Comparison of ENCODE assay signal across 21 mouse cellular contexts in genomic region chr10:18447299-18447698, GRCm38 (mm10).
DNase-seq lines count a peak whose midpoint lies in the region; ATAC-seq and TF ChIP-seq lines count a peak whose summit lies in the region.
"Had no signal": no experiment of that assay in that cellular context is flagged by ENCODE, and none has a peak within 500 bp of the region (broad histone marks: within the 10 kb centered on the region; RNA-seq: fewer than 3 reads in every experiment).

No protein-coding gene starts in this region.

- H3K27me3 ChIP-seq in heart, embryonic 12.5 days (replicated peaks), result no peaks in the 10 kb centered on the region
- no peaks in the 10 kb centered on the region for H3K27me3 ChIP-seq in myocyte (ENCODE audit: control insufficient read depth, insufficient read depth, insufficient read length)
- no peaks in the 10 kb centered on the region for H3K27me3 ChIP-seq in embryonic facial prominence, embryonic 10.5 days (replicated peaks; ENCODE audit: low read depth, poor library complexity, severe bottlenecking)
- H3K27me3 ChIP-seq: forebrain, embryonic 12.5 days; hindbrain, embryonic 15.5 days had no signal

- no peak overlapping the region for H3K4me3 ChIP-seq in layer of hippocampus, adult 2 months
- H3K4me3 ChIP-seq in heart, embryonic 12.5 days, result no peak overlapping the region
- H3K4me3 ChIP-seq in myocyte, result no peak overlapping the region
- H3K4me3 ChIP-seq in embryonic facial prominence, embryonic 10.5 days, result no peak overlapping the region
- H3K4me3 ChIP-seq: forebrain, embryonic 12.5 days; hindbrain, embryonic 15.5 days; midbrain, embryonic 13.5 days had no signal

- no peaks in the 10 kb centered on the region for H3K9me3 ChIP-seq in heart, embryonic 12.5 days (replicated peaks)
- no peaks in the 10 kb centered on the region for H3K9me3 ChIP-seq in embryonic facial prominence, embryonic 10.5 days
- H3K9me3 ChIP-seq: forebrain, embryonic 12.5 days; hindbrain, embryonic 15.5 days; midbrain, embryonic 13.5 days had no signal

- 17% methylated on average over 4 of the region's 4 CpGs for WGBS in heart, embryonic 12.5 days
- 65% methylated on average over 4 of the region's 4 CpGs for WGBS in embryonic facial prominence, embryonic 10.5 days

- intact Hi-C loops in heart, postnatal 10 days (cut with DNase I), result no loop called here
- intact Hi-C loops in left cerebral cortex, postnatal 36 days (cut with DNase I), result no loop called here

- no peak overlapping the region for H3K9ac ChIP-seq in heart, embryonic 12.5 days
- H3K9ac ChIP-seq: forebrain, embryonic 12.5 days; hindbrain, embryonic 15.5 days; midbrain, embryonic 13.5 days had no signal

- no peak for TF ChIP-seq POLR2A in myocyte (IDR thresholded peaks at IDR 0.05; ENCODE audit: insufficient read length, low read depth)

- peaks cover 19% of the 10 kb centered on the region for H3K79me2 ChIP-seq in myocyte (ENCODE audit: control insufficient read depth, insufficient read depth)

- no peak overlapping the region for H3ac ChIP-seq in myocyte (ENCODE audit: control insufficient read depth, insufficient read length)

- peak; percentile 88 for ATAC-seq in heart, embryonic 12.5 days (ENCODE audit: insufficient number of reproducible peaks, low FRiP score)
- ATAC-seq: intestine, embryonic 16.5 days; midbrain, embryonic 13.5 days had no signal

- TF ChIP-seq CTCF in layer of hippocampus, adult 2 months (conservative IDR thresholded peaks at IDR 0.05), result no peak

- no peak for DNase-seq in layer of hippocampus, adult 2 months (ENCODE audit: low spot score in 2 of 2)
- no peak for DNase-seq in layer of hippocampus, postnatal 10 days (ENCODE audit: low spot score in 2 of 2)
- peak; percentile 55 to 59 for DNase-seq in heart, postnatal 10 days
- DNase-seq in embryonic facial prominence, embryonic 10.5 days (ENCODE audit: low spot score), result no peak
- no peak for DNase-seq in left cerebral cortex, postnatal 36 days (ENCODE audit: low spot score in 2 of 2)
- DNase-seq: adrenal gland, postnatal 36 days; cerebellum, adult 11-12 months; cerebellum, postnatal 25 days; gastrocnemius, postnatal 10 days; layer of hippocampus, postnatal 36 days; left cerebral cortex, postnatal 4 days; lung, postnatal 10 days; right cerebral cortex, postnatal 25 days had no signal

- H3K36me3 ChIP-seq in heart, embryonic 12.5 days, result no peaks in the 10 kb centered on the region
- H3K36me3 ChIP-seq in myocyte (ENCODE audit: control insufficient read depth, insufficient read depth), result no peaks in the 10 kb centered on the region
- no peaks in the 10 kb centered on the region for H3K36me3 ChIP-seq in embryonic facial prominence, embryonic 10.5 days (replicated peaks)
- H3K36me3 ChIP-seq: forebrain, embryonic 12.5 days; hindbrain, embryonic 15.5 days; midbrain, embryonic 13.5 days had no signal

- H3K4me1 ChIP-seq in heart, embryonic 12.5 days (replicated peaks), result peaks cover 65% of the 10 kb centered on the region
- H3K4me1 ChIP-seq in embryonic facial prominence, embryonic 10.5 days, result peaks cover 27% of the 10 kb centered on the region

- H3K4me2 ChIP-seq in heart, embryonic 12.5 days, result peak overlapping the region; percentile 34
- H3K4me2 ChIP-seq in myocyte (ENCODE audit: low read depth), result peak overlapping the region; percentile 25
- H3K4me2 ChIP-seq: forebrain, embryonic 12.5 days; hindbrain, embryonic 15.5 days; midbrain, embryonic 13.5 days had no signal

- H3K27ac ChIP-seq in layer of hippocampus, adult 2 months, result 0 out of 2 replicates have a peak overlapping the region, but pooled peaks have one; percentile 28
- H3K27ac ChIP-seq in heart, embryonic 12.5 days (ENCODE audit: poor library complexity, severe bottlenecking), result peak overlapping the region; percentile 99
- H3K27ac ChIP-seq in embryonic facial prominence, embryonic 10.5 days (replicated peaks), result no peak overlapping the region
- H3K27ac ChIP-seq: forebrain, embryonic 12.5 days; kidney, postnatal 0 days; midbrain, embryonic 13.5 days; stomach, postnatal 0 days had no signal

TF ChIP-seq in myocyte, 11 proteins besides CTCF, POLR2A, EP300 and RAD21:
- TF ChIP-seq MYOD1 (IDR thresholded peaks at IDR 0.05; ENCODE audit: control insufficient read depth in 1 of 3, insufficient read length in 2 of 3, low read depth in 2 of 3) (no peak), CEBPB (IDR thresholded peaks at IDR 0.05; ENCODE audit: insufficient read depth, poor library complexity, severe bottlenecking) (no peak), E2F4 (IDR thresholded peaks at IDR 0.05; ENCODE audit: insufficient read depth) (no peak), POLR2AphosphoS2 (IDR thresholded peaks at IDR 0.05; ENCODE audit: insufficient read length, low read depth) (no peak), USF1 (IDR thresholded peaks at IDR 0.05; ENCODE audit: low read depth) (no peak), REST (IDR thresholded peaks at IDR 0.05; ENCODE audit: insufficient read depth, insufficient read length) (no peak), MAX (IDR thresholded peaks at IDR 0.05; ENCODE audit: low read depth) (no peak), MYOG (IDR thresholded peaks at IDR 0.05; ENCODE audit: control insufficient read depth in 1 of 3, insufficient read depth in 1 of 3, insufficient read length in 2 of 3, low read depth in 2 of 3) (no peak), SRF (IDR thresholded peaks at IDR 0.05; ENCODE audit: control insufficient read depth, insufficient read length, low read depth) (no peak), TCF12 (IDR thresholded peaks at IDR 0.05; ENCODE audit: insufficient read depth, poor library complexity, severe bottlenecking) (no peak)

Comparison
In these comparisons a context has a peak if more than half of its experiments do, and no peak if none do; other contexts are left out.
1. DNase-seq: peak in heart, postnatal 10 days (2 of 2); none in layer of hippocampus, adult 2 months (0 of 2), layer of hippocampus, postnatal 10 days (0 of 2), embryonic facial prominence, embryonic 10.5 days (single experiment) and left cerebral cortex, postnatal 36 days (0 of 2).